Mouse (Mus musculus) thymus, adult 2 months (tissue): Measurements from ENCODE around the gene Fam185a. TPM values are rescaled to one million over a fixed set of nuclear protein-coding genes. Genes with fewer than 3 reads are reported as not detected.
A peak's percentile ranks its signal among the peaks of the same experiment; 100 is the strongest.

Experiments
- DNase-seq: peaks from one replicate; pipeline ENCODE4 v3.0.0; 2021
- H3K27ac ChIP-seq: fragments of 200-500 bp; 2 replicates; pipeline ENCODE4 v1.5.1; 2012; ENCODE audit warnings: low read length, control low read depth; ENCODE audit not compliant: control insufficient read depth, insufficient read depth
- H3K27me3 ChIP-seq: fragments of 200-500 bp; 2 replicates; pipeline ENCODE4 v1.6.1; 2012; ENCODE audit warnings: mild to moderate bottlenecking, low read length, moderate library complexity, mixed read lengths; ENCODE audit not compliant: control insufficient read depth, insufficient read depth
- H3K36me3 ChIP-seq: fragments of 200-500 bp; 2 replicates; pipeline ENCODE4 v1.6.1; 2012; ENCODE audit warnings: mild to moderate bottlenecking, low read length, moderate library complexity; ENCODE audit not compliant: control insufficient read depth, insufficient read depth
- H3K4me1 ChIP-seq: fragments of 200-500 bp; replicated peaks from 2 replicates; pipeline ENCODE4 v1.6.1; 2012; ENCODE audit warnings: low read length; ENCODE audit not compliant: control insufficient read depth, insufficient read depth
- H3K4me3 ChIP-seq: fragments of 200-500 bp; 2 replicates; pipeline ENCODE4 v1.5.1; 2012; ENCODE audit warnings: mild to moderate bottlenecking, low read length, control low read depth, moderate library complexity; ENCODE audit not compliant: control insufficient read depth, insufficient read depth
- CTCF ChIP-seq: fragments of 200-500 bp; IDR thresholded peaks from 2 replicates; pipeline ENCODE4 v1.5.1; 2012; ENCODE audit warnings: mild to moderate bottlenecking, control low read depth, low read length, moderate library complexity, borderline replicate concordance; ENCODE audit not compliant: control insufficient read depth, poor library complexity, insufficient read depth; ENCODE audit errors: extremely low read depth
- POLR2A ChIP-seq: fragments of 200-500 bp; IDR thresholded peaks from 2 replicates; pipeline ENCODE4 v1.6.1; 2012; ENCODE audit warnings: mild to moderate bottlenecking, low read length, control low read depth, moderate library complexity; ENCODE audit not compliant: control insufficient read depth, poor library complexity, insufficient read depth; ENCODE audit errors: extremely low read depth
- WGBS: fragments of 180-500 bp; shearing (Covaris S2); methylation state at CpG from one replicate; pipeline ENCODE4 v1.1.7; 2018; 5-methylcytosine and 5-hydroxymethylcytosine counted together
- polyA plus RNA-seq: library from polyadenylated mRNA; depleted of rRNA; stranded (reverse); fragments of >200 nt; gene quantifications from 2 replicates; pipeline ENCODE4 v1.2.3, GENCODE M21; 2012

Fam185a gene
- polyA plus RNA-seq, 1 experiment, result 1.7 TPM

- Histone ChIP-seq H3K4me3 (no peak overlapping the region), H3K27ac (no peak overlapping the region), H3K27me3 (no peaks in the 10 kb centered on the region), H3K4me1 (no peaks in the 10 kb centered on the region), H3K36me3 (no peaks in the 10 kb centered on the region)
- DNase-seq, result no peak
- no peak for TF ChIP-seq CTCF
- no peak for TF ChIP-seq POLR2A
- WGBS, result 92% methylated on average over 2 of the region's 2 CpGs
Measured at GRCm38 (mm10) chr5:21394562-21394961, 30.2 kb upstream of the Fam185a start.

GRCm38 (mm10) chr5:21395205-21395840 is 29.4 kb upstream of the Fam185a start:
- Histone ChIP-seq H3K4me3 (no peak overlapping the region), H3K27me3 (no peaks in the 10 kb centered on the region), H3K27ac (no peak overlapping the region), H3K4me1 (no peaks in the 10 kb centered on the region), H3K36me3 (no peaks in the 10 kb centered on the region)
- WGBS, result 37% methylated on average over 7 of the region's 7 CpGs
- no peak for TF ChIP-seq POLR2A
- no peak for TF ChIP-seq CTCF
- no peak for DNase-seq

GRCm38 (mm10) chr5:21411261-21411666 is 13.5 kb upstream of the Fam185a start:
- 4% methylated on average over 5 of the region's 5 CpGs for WGBS
- Histone ChIP-seq H3K27me3 (no peaks in the 10 kb centered on the region; the same call in 1 of the 2 replicates), H3K4me3 (no peak overlapping the region), H3K36me3 (no peaks in the 10 kb centered on the region), H3K4me1 (peaks cover 20% of the 10 kb centered on the region), H3K27ac (peak overlapping the region; percentile 71)
- TF ChIP-seq POLR2A, result no peak
- peak; percentile 58 for DNase-seq

- TF ChIP-seq CTCF, result no peak
- TF ChIP-seq POLR2A, result no peak
- 16% methylated on average over 5 of the region's 5 CpGs for WGBS
- Histone ChIP-seq H3K4me1 (peaks cover 20% of the 10 kb centered on the region), H3K36me3 (no peaks in the 10 kb centered on the region), H3K27me3 (no peaks in the 10 kb centered on the region; the same call in 1 of the 2 replicates), H3K27ac (no peak overlapping the region), H3K4me3 (no peak overlapping the region)
- no peak for DNase-seq
Measured at GRCm38 (mm10) chr5:21412056-21412455, 12.7 kb upstream of the Fam185a start.

GRCm38 (mm10) chr5:21413322-21413721 is 11.4 kb upstream of the Fam185a start:
- peaks cover 20% of the 10 kb centered on the region for H3K4me1 ChIP-seq
- H3K27ac ChIP-seq, result no peak overlapping the region
- WGBS, result 92% methylated on average over 3 of the region's 3 CpGs
- no peak for TF ChIP-seq CTCF
- no peak for TF ChIP-seq POLR2A
- no peak overlapping the region for H3K4me3 ChIP-seq
- no peaks in the 10 kb centered on the region for H3K36me3 ChIP-seq
- H3K27me3 ChIP-seq, result no peaks in the 10 kb centered on the region; the same call in 1 of the 2 replicates
- no peak for DNase-seq

GRCm38 (mm10) chr5:21414116-21414820 is 10.5 kb upstream of the Fam185a start:
- WGBS, result 71% methylated on average over 1 of the region's 1 CpGs
- no peak for TF ChIP-seq POLR2A
- no peak for TF ChIP-seq CTCF
- Histone ChIP-seq H3K36me3 (no peaks in the 10 kb centered on the region), H3K4me1 (peaks cover 20% of the 10 kb centered on the region), H3K27ac (no peak overlapping the region), H3K4me3 (no peak overlapping the region), H3K27me3 (no peaks in the 10 kb centered on the region; the same call in 1 of the 2 replicates)
- no peak for DNase-seq
